Mouse (Mus musculus): ENCODE results near the gene Tbcd. TPM values are rescaled to one million over a fixed set of nuclear protein-coding genes. Genes with fewer than 3 reads are reported as not detected.

The Tbcd gene
- total and polyA plus RNA-seq, 2 experiments from 2014 or later: 57.1 to 102 TPM

DNA sequence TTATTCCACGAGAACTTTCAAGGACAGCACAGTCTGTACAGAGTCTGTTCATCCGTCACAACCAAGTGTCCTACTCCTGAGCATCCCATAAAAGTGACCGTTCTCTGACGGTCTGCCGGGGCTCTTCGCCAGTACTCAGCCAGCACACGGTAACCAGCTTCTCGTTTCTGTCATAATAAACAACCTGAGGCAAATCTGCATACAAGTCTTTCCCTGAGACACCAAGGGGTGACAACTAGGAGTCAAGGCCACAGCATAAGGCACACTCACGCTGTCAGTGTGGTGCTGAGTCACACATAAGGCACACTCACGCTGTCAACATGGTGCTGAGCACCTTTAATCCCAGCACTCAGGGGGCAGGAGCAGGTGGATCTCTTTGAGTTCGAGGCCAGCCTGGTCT, 198.9 kb downstream of the Tbcd start:
- Histone ChIP-seq H3K27ac (no peak overlapping the region), H3K27me3 (ENCODE audit: insufficient read depth, low read length) (no peaks in the 10 kb centered on the region), H3K36me3 (ENCODE audit: insufficient read depth, low read length) (no peaks in the 10 kb centered on the region), H3K4me3 (ENCODE audit: low read length) (no peak overlapping the region), H3K9me3 (ENCODE audit: low read length) (no peaks in the 10 kb centered on the region), H3K4me1 (ENCODE audit: insufficient read depth, low read length) (no peaks in the 10 kb centered on the region), H3K4me2 (ENCODE audit: low read depth, low read length) (no peak overlapping the region), H3K9ac (replicated peaks; ENCODE audit: low read length) (no peak overlapping the region)
- no peak for DNase-seq (ENCODE audit: low spot score)
- 91% methylated on average over 11 of the region's 11 CpGs for WGBS
- no peak for TF ChIP-seq CTCF (IDR thresholded peaks at IDR 0.05; ENCODE audit: low read depth)
- no peak for ATAC-seq

- Histone ChIP-seq H3K4me1 (ENCODE audit: insufficient read depth, low read length) (no peaks in the 10 kb centered on the region), H3K9me3 (ENCODE audit: low read length) (no peaks in the 10 kb centered on the region), H3K4me2 (ENCODE audit: low read depth, low read length) (no peak overlapping the region), H3K27ac (no peak overlapping the region), H3K4me3 (ENCODE audit: low read length) (no peak overlapping the region), H3K27me3 (ENCODE audit: insufficient read depth, low read length) (no peaks in the 10 kb centered on the region), H3K36me3 (ENCODE audit: insufficient read depth, low read length) (no peaks in the 10 kb centered on the region), H3K9ac (replicated peaks; ENCODE audit: low read length) (no peak overlapping the region)
- DNase-seq (ENCODE audit: low spot score) (no peak), ATAC-seq (no peak)
- 95% methylated on average over 9 of the region's 9 CpGs for WGBS
- TF ChIP-seq CTCF (IDR thresholded peaks at IDR 0.05; ENCODE audit: low read depth): no peak
Observed at GRCm38 (mm10) chr11:121651556-121651955, 199.8 kb downstream of the Tbcd start.

DNA sequence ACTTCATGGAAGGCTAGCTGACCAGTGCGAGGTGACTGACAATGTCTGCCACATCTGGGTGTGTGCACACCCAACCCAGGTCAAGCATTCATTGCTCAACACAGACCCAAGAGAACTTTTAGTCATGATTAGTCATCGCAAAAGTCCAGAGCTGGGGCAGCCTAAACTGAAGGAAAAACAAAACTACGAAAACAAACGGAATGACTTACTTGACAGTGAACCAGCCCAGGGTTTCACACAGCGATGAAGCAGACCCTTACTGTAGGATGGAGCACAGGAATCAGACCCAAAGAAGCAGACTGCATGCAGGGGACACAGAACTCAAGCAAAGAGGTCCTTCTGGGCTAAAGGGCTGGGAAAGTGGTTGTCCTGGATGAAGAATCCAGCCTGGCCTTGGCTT, 200.2 kb downstream of the Tbcd start:
- no peak overlapping the region for H3K27ac ChIP-seq
- no peaks in the 10 kb centered on the region for H3K9me3 ChIP-seq (ENCODE audit: low read length)
- H3K4me1 ChIP-seq (ENCODE audit: insufficient read depth, low read length): no peaks in the 10 kb centered on the region
- no peak overlapping the region for H3K4me2 ChIP-seq (ENCODE audit: low read depth, low read length)
- no peak overlapping the region for H3K4me3 ChIP-seq (ENCODE audit: low read length)
- no peaks in the 10 kb centered on the region for H3K27me3 ChIP-seq (ENCODE audit: insufficient read depth, low read length)
- no peak for TF ChIP-seq CTCF (IDR thresholded peaks at IDR 0.05; ENCODE audit: low read depth)
- DNase-seq (ENCODE audit: low spot score) (no peak), ATAC-seq (no peak)
- no peak overlapping the region for H3K9ac ChIP-seq (replicated peaks; ENCODE audit: low read length)
- WGBS: 92% methylated on average over 5 of the region's 5 CpGs
- H3K36me3 ChIP-seq (ENCODE audit: insufficient read depth, low read length): no peaks in the 10 kb centered on the region

- Histone ChIP-seq H3K9me3 (ENCODE audit: low read length) (no peaks in the 10 kb centered on the region), H3K9ac (replicated peaks; ENCODE audit: low read length) (no peak overlapping the region), H3K27me3 (ENCODE audit: insufficient read depth, low read length) (no peaks in the 10 kb centered on the region), H3K4me1 (ENCODE audit: insufficient read depth, low read length) (no peaks in the 10 kb centered on the region), H3K4me3 (ENCODE audit: low read length) (no peak overlapping the region), H3K27ac (no peak overlapping the region), H3K4me2 (ENCODE audit: low read depth, low read length) (no peak overlapping the region), H3K36me3 (ENCODE audit: insufficient read depth, low read length) (no peaks in the 10 kb centered on the region)
- TF ChIP-seq CTCF (IDR thresholded peaks at IDR 0.05; ENCODE audit: low read depth): peak; percentile 72
- WGBS: 51% methylated on average over 8 of the region's 10 CpGs
- ATAC-seq: no peak
- DNase-seq (ENCODE audit: low spot score): peak; percentile 84
Observed at GRCm38 (mm10) chr11:121652547-121653305, 201.0 kb downstream of the Tbcd start.

DNA sequence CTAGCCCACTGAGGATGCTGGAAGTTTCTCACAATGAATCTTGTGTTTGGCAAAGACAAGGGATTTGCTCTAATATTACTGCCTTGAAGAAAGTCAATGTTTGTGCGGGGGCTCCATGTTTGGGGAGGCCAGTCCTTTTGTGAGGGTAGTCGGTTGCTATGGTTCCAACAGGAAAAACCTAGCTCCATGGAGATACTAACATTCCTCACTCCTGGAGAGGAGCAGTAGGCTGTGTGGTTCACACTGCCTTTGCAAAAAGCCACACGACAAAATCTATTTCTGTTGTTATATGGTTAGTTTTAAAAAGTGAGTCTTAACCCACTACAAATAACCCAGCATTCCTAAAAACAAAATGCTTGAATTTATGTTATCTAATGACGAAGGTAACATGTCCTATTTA, 201.9 kb downstream of the Tbcd start:
- Histone ChIP-seq H3K27ac (no peak overlapping the region), H3K4me2 (ENCODE audit: low read depth, low read length) (no peak overlapping the region), H3K27me3 (ENCODE audit: insufficient read depth, low read length) (no peaks in the 10 kb centered on the region), H3K4me1 (ENCODE audit: insufficient read depth, low read length) (no peaks in the 10 kb centered on the region), H3K9me3 (ENCODE audit: low read length) (no peaks in the 10 kb centered on the region), H3K36me3 (ENCODE audit: insufficient read depth, low read length) (no peaks in the 10 kb centered on the region), H3K9ac (replicated peaks; ENCODE audit: low read length) (no peak overlapping the region), H3K4me3 (ENCODE audit: low read length) (no peak overlapping the region)
- WGBS: 55% methylated on average over 4 of the region's 4 CpGs
- TF ChIP-seq CTCF (IDR thresholded peaks at IDR 0.05; ENCODE audit: low read depth): no peak
- ATAC-seq (no peak), DNase-seq (ENCODE audit: low spot score) (no peak)

DNA sequence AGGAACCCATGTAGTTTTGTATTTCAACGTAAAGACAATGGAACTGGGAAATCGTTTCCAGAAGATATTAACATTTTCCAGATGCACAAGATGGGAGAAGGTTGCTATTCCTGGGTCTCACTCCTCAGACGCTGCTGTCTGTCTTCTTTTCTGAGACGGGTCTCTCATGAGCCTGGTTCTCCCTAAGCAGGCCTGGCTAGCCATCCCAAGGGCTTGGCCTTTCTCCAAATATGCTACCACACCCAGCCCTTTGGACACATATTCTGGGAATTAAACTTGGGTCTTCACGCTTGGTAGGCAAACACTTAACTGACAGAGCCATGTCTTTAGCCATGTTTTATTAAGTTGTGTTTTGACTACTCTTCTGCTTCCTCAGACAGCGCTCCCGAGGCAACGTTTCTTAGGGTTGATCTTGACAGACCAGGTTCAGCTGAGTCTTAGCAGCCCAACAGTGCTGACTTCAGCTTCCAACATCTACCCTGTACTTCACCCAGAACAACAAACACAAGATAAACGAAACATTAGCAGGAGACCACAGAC, 202.7 kb downstream of the Tbcd start:
- Histone ChIP-seq H3K9ac (replicated peaks; ENCODE audit: low read length) (no peak overlapping the region), H3K4me1 (ENCODE audit: insufficient read depth, low read length) (no peaks in the 10 kb centered on the region), H3K27ac (no peak overlapping the region), H3K4me2 (ENCODE audit: low read depth, low read length) (no peak overlapping the region), H3K27me3 (ENCODE audit: insufficient read depth, low read length) (no peaks in the 10 kb centered on the region), H3K36me3 (ENCODE audit: insufficient read depth, low read length) (no peaks in the 10 kb centered on the region), H3K9me3 (ENCODE audit: low read length) (no peaks in the 10 kb centered on the region), H3K4me3 (ENCODE audit: low read length) (no peak overlapping the region)
- 77% methylated on average over 9 of the region's 9 CpGs for WGBS
- ATAC-seq (no peak), DNase-seq (ENCODE audit: low spot score) (no peak)
- TF ChIP-seq CTCF (IDR thresholded peaks at IDR 0.05; ENCODE audit: low read depth): no peak

DNA sequence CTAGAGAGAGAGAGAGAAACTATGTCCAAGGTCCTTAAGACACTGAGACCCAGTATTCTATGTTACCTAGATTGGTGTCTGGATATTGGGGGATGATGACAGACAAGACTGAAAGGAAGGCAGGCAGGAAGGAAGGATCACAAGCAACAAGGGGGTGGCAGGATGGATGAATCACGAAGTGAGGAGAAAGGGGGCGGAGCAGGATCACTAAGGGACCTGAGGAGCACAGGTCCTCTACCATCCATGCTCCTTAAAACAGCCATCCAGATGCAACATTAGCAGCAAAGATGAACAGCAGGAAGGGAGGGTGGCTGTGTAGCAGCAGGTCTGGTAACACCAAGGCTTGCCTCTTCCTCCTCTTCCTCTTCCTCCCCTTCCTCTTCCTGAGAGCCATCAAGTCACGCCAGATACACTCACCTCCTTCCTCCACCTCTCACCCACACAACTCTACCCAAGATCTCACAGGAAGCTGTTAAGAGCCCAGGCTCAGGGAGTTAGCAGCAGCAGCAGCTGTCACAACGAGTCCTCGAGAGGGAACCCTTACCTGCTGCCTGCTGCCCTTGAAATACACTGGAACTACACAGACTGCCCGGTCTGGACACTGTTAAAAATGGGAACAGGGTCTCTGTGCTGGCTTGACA, 203.5 kb downstream of the Tbcd start:
- H3K27me3 ChIP-seq (ENCODE audit: insufficient read depth, low read length): no peaks in the 10 kb centered on the region
- H3K4me3 ChIP-seq (ENCODE audit: low read length): no peak overlapping the region
- no peaks in the 10 kb centered on the region for H3K4me1 ChIP-seq (ENCODE audit: insufficient read depth, low read length)
- no peaks in the 10 kb centered on the region for H3K9me3 ChIP-seq (ENCODE audit: low read length)
- ATAC-seq: no peak
- 83% methylated on average over 6 of the region's 6 CpGs for WGBS
- no peaks in the 10 kb centered on the region for H3K36me3 ChIP-seq (ENCODE audit: insufficient read depth, low read length)
- TF ChIP-seq CTCF (IDR thresholded peaks at IDR 0.05; ENCODE audit: low read depth): no peak
- no peak overlapping the region for H3K27ac ChIP-seq
- H3K4me2 ChIP-seq (ENCODE audit: low read depth, low read length): no peak overlapping the region
- no peak overlapping the region for H3K9ac ChIP-seq (replicated peaks; ENCODE audit: low read length)
- DNase-seq (ENCODE audit: low spot score): no peak

All from hindbrain, postnatal 0 days (tissue).